Mouse (Mus musculus) left cerebral cortex, adult 11 months (tissue): Measurements from ENCODE around the gene Gm17657.

Experiments used
- DNase-seq: peaks from one replicate; pipeline ENCODE4 v3.0.0; 2022; ENCODE audit warnings: low spot score

Gm17657 gene

GRCm38 (mm10) chr17:29485336-29486233 lies 63.9 kb downstream of the Gm17657 start:
- DNase-seq, result no peak

GRCm38 (mm10) chr17:29484431-29484830 lies 65.0 kb downstream of the Gm17657 start:
- no peak for DNase-seq

- no peak for DNase-seq
These were observed 66.2 kb downstream of the Gm17657 start for GRCm38 (mm10) chr17:29483282-29483681.

GRCm38 (mm10) chr17:29482632-29483031 lies 66.8 kb downstream of the Gm17657 start:
- DNase-seq, result no peak

- DNase-seq, result no peak
These were observed 69.2 kb downstream of the Gm17657 start for GRCm38 (mm10) chr17:29480256-29480655.

- no peak for DNase-seq
These were observed 71.2 kb downstream of the Gm17657 start for GRCm38 (mm10) chr17:29478271-29478670.

GRCm38 (mm10) chr17:29477357-29477756 lies 72.1 kb downstream of the Gm17657 start:
- DNase-seq, result no peak

- DNase-seq, result no peak
These were observed 73.0 kb downstream of the Gm17657 start for GRCm38 (mm10) chr17:29476461-29476860.

- no peak for DNase-seq
These were observed 74.3 kb downstream of the Gm17657 start for GRCm38 (mm10) chr17:29475142-29475541.

GRCm38 (mm10) chr17:29474036-29474435 lies 75.4 kb downstream of the Gm17657 start:
- DNase-seq, result no peak

- no peak for DNase-seq
These were observed 76.0 kb downstream of the Gm17657 start for GRCm38 (mm10) chr17:29473466-29473865.
